Mouse (Mus musculus) embryonic facial prominence, embryonic 11.5 days (tissue): ENCODE data around the gene Luc7l3. TPM values are rescaled to one million over a fixed set of nuclear protein-coding genes. Genes with fewer than 3 reads are reported as not detected.

Experiments
- ATAC-seq: fragments of 200-750 bp; cut with Nextera tagmentation; replicated peaks from 2 replicates; pipeline ENCODE4 v1.8.0; 2017; ENCODE audit warnings: low read depth; ENCODE audit not compliant: insufficient number of reproducible peaks, low FRiP score, low TSS enrichment
- DNase-seq: peaks from one replicate; pipeline ENCODE4 v3.0.0-alpha.2; 2015; ENCODE audit warnings: low spot score
- H3K27ac ChIP-seq: fragments of 300-500 bp; sonication (generic); replicated peaks from 2 replicates; pipeline ENCODE4 v1.5.1; 2014; ENCODE audit warnings: mild to moderate bottlenecking, low read depth, low read length, control low read depth
- H3K27me3 ChIP-seq: fragments of 300-500 bp; sonication (generic); 2 replicates; pipeline ENCODE4 v1.6.1; 2014; ENCODE audit warnings: mild to moderate bottlenecking, low read length, moderate library complexity, mixed read lengths; ENCODE audit not compliant: control insufficient read depth, insufficient read depth
- H3K36me3 ChIP-seq: fragments of 300-500 bp; sonication (generic); replicated peaks from 2 replicates; pipeline ENCODE4 v1.6.1; 2014; ENCODE audit warnings: low read depth, mild to moderate bottlenecking, low read length, moderate library complexity, mixed read lengths; ENCODE audit not compliant: control insufficient read depth, insufficient read depth
- H3K4me1 ChIP-seq: fragments of 300-500 bp; sonication (generic); 2 replicates; pipeline ENCODE4 v1.6.1; 2014; ENCODE audit warnings: low read length, mixed read lengths; ENCODE audit not compliant: control insufficient read depth, insufficient read depth
- H3K4me2 ChIP-seq: fragments of 300-500 bp; sonication (generic); 2 replicates; pipeline ENCODE4 v1.6.1; 2014; ENCODE audit warnings: low read depth, mild to moderate bottlenecking, control low read depth, low read length, moderate library complexity
- H3K4me3 ChIP-seq: fragments of 300-500 bp; sonication (generic); 2 replicates; pipeline ENCODE4 v1.5.1; 2014; ENCODE audit warnings: low read depth, low read length, control low read depth
- H3K9ac ChIP-seq: fragments of 300-500 bp; sonication (generic); replicated peaks from 2 replicates; pipeline ENCODE4 v1.6.1; 2014; ENCODE audit warnings: mild to moderate bottlenecking, control low read depth, low read length
- H3K9me3 ChIP-seq: fragments of 300-500 bp; sonication (generic); replicated peaks from 2 replicates; pipeline ENCODE4 v1.6.1; 2016; ENCODE audit warnings: mild to moderate bottlenecking, low read length, inconsistent platforms, mixed read lengths; ENCODE audit not compliant: control insufficient read depth
- WGBS: fragments of 180-500 bp; shearing (Covaris S2); extraction: QIAGEN DNeasy Blood & Tissue Kit; methylation state at CpG from one replicate; pipeline ENCODE4 v1.1.7; 2014; 5-methylcytosine and 5-hydroxymethylcytosine counted together
- polyA plus RNA-seq: library from polyadenylated mRNA; unstranded; fragments of >200 nt; fragmentation: Nextera tagmentation; extraction: Ambion mirVana; gene quantifications from 2 replicates; pipeline ENCODE4 v1.2.1, GENCODE M21; 2014

Gene Luc7l3
- polyA plus RNA-seq, 1 experiment from 2014 or later = 126 TPM

DNA sequence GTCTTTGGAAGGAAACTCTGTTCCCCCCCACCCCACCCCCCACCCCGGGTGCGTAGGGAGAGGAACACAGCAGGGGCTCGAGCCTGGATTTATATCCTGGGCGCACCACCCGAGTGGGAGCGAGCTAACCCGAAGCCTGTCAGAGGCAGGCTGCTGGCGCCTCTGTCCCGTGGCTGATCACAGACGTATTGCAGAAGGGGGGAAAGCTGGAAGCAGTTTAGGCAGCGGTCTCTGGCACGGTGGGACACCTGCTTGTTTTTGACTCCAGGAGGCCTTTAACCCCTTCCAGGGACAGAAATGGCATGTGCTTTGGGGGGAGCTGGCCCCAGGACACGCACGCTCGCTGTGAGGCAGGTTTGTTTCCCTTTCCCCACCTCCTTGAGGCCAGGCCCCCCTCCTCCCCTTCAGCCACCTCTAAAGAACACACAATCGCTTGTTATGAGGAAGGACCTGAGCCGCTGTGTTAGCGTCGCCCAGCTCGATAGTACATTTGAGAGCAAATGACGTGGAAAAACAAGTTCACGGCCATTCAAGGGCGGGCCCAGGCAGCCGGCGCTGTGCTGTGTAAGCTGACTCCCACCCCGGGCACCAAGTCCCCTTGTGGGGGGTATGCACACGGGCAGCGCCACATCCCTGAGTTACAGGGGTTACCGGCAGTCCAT, 78.9 kb downstream of the Luc7l3 start:
- ATAC-seq = peak; percentile 29; the same call in 1 of the 2 replicates
- Histone ChIP-seq H3K4me3 (peak overlapping the region; percentile 16), H3K4me1 (peaks cover 20% of the 10 kb centered on the region), H3K4me2 (peak overlapping the region; percentile 39), H3K27ac (peak overlapping the region; percentile 72), H3K27me3 (no peaks in the 10 kb centered on the region), H3K9me3 (no peaks in the 10 kb centered on the region), H3K9ac (peak overlapping the region; percentile 29), H3K36me3 (no peaks in the 10 kb centered on the region)
- WGBS = 2% methylated on average over 29 of the region's 29 CpGs
- peak; percentile 71 for DNase-seq

- Histone ChIP-seq H3K27me3 (no peaks in the 10 kb centered on the region), H3K36me3 (no peaks in the 10 kb centered on the region), H3K4me1 (peaks cover 15% of the 10 kb centered on the region), H3K4me2 (no peak overlapping the region), H3K4me3 (no peak overlapping the region), H3K9ac (peak overlapping the region; percentile 18; the same call in 1 of the 2 replicates), H3K27ac (no peak overlapping the region), H3K9me3 (no peaks in the 10 kb centered on the region)
- DNase-seq = no peak
- ATAC-seq = no peak
- 31% methylated on average over 9 of the region's 9 CpGs for WGBS
Observed at GRCm38 (mm10) chr11:94239706-94240105, 82.1 kb downstream of the Luc7l3 start.

DNA sequence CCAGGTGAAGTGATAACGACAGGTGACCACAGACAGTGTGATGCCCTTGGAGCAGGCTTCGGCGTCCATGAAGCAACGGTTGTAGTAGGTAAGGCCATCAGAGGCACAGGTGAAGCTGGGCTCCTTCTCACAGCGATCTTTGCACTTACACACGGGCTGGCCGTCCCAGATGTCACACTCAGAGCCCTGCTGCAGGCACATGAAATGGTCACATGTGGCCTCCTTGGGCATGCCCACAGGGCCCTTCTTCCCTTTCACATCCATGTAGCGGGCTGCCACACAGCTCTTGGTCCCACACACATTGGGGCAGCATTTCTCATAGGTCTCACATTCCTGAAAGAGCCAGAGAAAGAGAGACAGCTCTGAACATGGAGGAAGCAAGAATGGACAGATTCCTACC, 83.0 kb downstream of the Luc7l3 start:
- ATAC-seq = no peak
- H3K4me1 ChIP-seq = peaks cover 9% of the 10 kb centered on the region
- no peaks in the 10 kb centered on the region for H3K36me3 ChIP-seq
- no peak overlapping the region for H3K9ac ChIP-seq
- WGBS = 89% methylated on average over 8 of the region's 8 CpGs
- no peaks in the 10 kb centered on the region for H3K27me3 ChIP-seq
- H3K27ac ChIP-seq = no peak overlapping the region
- no peaks in the 10 kb centered on the region for H3K9me3 ChIP-seq
- DNase-seq = no peak
- no peak overlapping the region for H3K4me3 ChIP-seq
- no peak overlapping the region for H3K4me2 ChIP-seq

Other genes with a start within 250 kb of the Luc7l3 start
- gene Tob1, start 110.5 kb downstream of the Luc7l3 start, polyA plus RNA-seq = 32.0 and 32.8 TPM in 2 replicates
- 4.2 and 5.0 TPM in 2 replicates for gene Wfikkn2, start 76.0 kb downstream of the Luc7l3 start, polyA plus RNA-seq
- 0.29 TPM in 1 of 2 replicates, not detected in the other for gene Gm21885, start 40.1 kb downstream of the Luc7l3 start, polyA plus RNA-seq
- 19.9 and 23.5 TPM in 2 replicates for gene Ankrd40, start 6.0 kb upstream of the Luc7l3 start, polyA plus RNA-seq
- gene Abcc3, start 71.0 kb upstream of the Luc7l3 start, polyA plus RNA-seq = 0.60 and 0.63 TPM in 2 replicates
- gene Cacna1g, start 152.2 kb upstream of the Luc7l3 start, polyA plus RNA-seq = 10.9 and 14.1 TPM in 2 replicates
- 0.08 and 0.27 TPM in 2 replicates for gene Spata20, start 164.2 kb upstream of the Luc7l3 start, polyA plus RNA-seq
- gene Epn3, start 178.0 kb upstream of the Luc7l3 start, polyA plus RNA-seq = 1.5 and 2.3 TPM in 2 replicates
- 1.9 and 2.4 TPM in 2 replicates for gene Mycbpap, start 199.8 kb upstream of the Luc7l3 start, polyA plus RNA-seq
- 2.4 and 3.7 TPM in 2 replicates for gene Rsad1, start 227.3 kb upstream of the Luc7l3 start, polyA plus RNA-seq
- 0.52 and 1.0 TPM in 2 replicates for gene Chad, start 243.1 kb upstream of the Luc7l3 start, polyA plus RNA-seq